Mouse (Mus musculus) brain, embryonic 14.5 days (tissue): ENCODE measurements around the gene Kalrn.

ENCODE experiments used
- CTCF ChIP-seq: fragments of 200-500 bp; IDR thresholded peaks from 2 replicates; pipeline ENCODE4 v1.5.1; 2012; ENCODE audit warnings: inconsistent platforms, mild to moderate bottlenecking, moderate library complexity, borderline replicate concordance; ENCODE audit not compliant: insufficient read depth, insufficient read length; ENCODE audit errors: extremely low read depth
- POLR2A ChIP-seq: fragments of 200-500 bp; IDR thresholded peaks from 2 replicates; pipeline ENCODE4 v1.6.1; 2012; ENCODE audit warnings: mild to moderate bottlenecking, inconsistent platforms, borderline replicate concordance; ENCODE audit not compliant: poor library complexity, insufficient read depth, insufficient read length, severe bottlenecking; ENCODE audit errors: extremely low read depth

- TF ChIP-seq CTCF, result peak; percentile 80
- no peak for TF ChIP-seq POLR2A
Measured at GRCm38 (mm10) chr16:34322546-34322945, 250.8 kb downstream of the Kalrn start.
